Mouse (Mus musculus) heart, postnatal 0 days (tissue): ENCODE measurements around the gene Ndufv3.

Source experiments
- CTCF ChIP-seq: IDR thresholded peaks from 2 replicates; pipeline ENCODE4 v1.5.1; 2016; ENCODE audit warnings: antibody characterized with exemption, control low read depth, low read depth
- EP300 ChIP-seq: IDR thresholded peaks from 2 replicates; pipeline ENCODE4 v1.6.1; 2016; ENCODE audit warnings: antibody characterized with exemption, low read depth

DNA sequence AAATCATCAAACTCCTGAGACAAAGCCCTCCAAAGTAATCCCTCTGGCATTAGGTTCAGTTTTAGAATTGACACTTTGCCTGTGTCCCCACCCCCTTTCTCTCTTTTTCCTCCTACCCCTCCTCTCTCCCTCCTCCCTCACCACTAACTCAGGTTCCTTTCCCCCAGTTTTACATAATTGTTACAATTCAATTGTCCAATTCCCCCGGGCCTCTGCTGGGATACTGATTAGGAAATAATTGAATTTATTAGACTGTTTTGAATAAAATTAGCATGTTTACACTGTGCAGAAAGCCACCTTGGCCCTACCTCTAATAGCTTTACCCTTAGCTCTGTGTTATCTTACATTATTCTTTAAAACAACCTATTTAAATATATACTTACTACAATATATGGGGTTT is 5.2 kb upstream of the Ndufv3 start:
- no peak for TF ChIP-seq CTCF
- TF ChIP-seq EP300 = no peak
